Mouse (Mus musculus): ENCODE data around the gene Plpp6. TPM values are rescaled to one million over a fixed set of nuclear protein-coding genes. Genes with fewer than 3 reads are reported as not detected.

The Plpp6 gene
- total and polyA plus RNA-seq, 3 experiments: 5.3 to 6.6 (median 5.6) TPM

- Histone ChIP-seq H3K79me2 (replicated peaks; ENCODE audit: control insufficient read depth, extremely low read depth, insufficient read depth, poor library complexity, severe bottlenecking) (no peaks in the 10 kb centered on the region), H3K27ac (ENCODE audit: insufficient read depth, low read depth) (no peak overlapping the region), H3K9ac (ENCODE audit: insufficient read depth, low read depth) (no peak overlapping the region), H3K4me1 (ENCODE audit: control insufficient read depth in 1 of 2, insufficient read depth in 2 of 2) (peaks cover 5 to 33% of the 10 kb centered on the region in 2 experiments; a peak in 3 of 4 replicates), H3K9me3 (replicated peaks; ENCODE audit: low read length) (no peaks in the 10 kb centered on the region), H3K4me3 (replicated peaks in 1 of 3; ENCODE audit: low read depth in 2 of 3, low read length in 2 of 3, poor library complexity in 1 of 3) (no peak overlapping the region), H3K36me3 (replicated peaks in 1 of 2; ENCODE audit: control insufficient read depth in 1 of 2, insufficient read depth in 1 of 2, low read length in 1 of 2) (peaks cover 21 to 80% of the 10 kb centered on the region in 2 experiments), H3K27me3 (replicated peaks) (no peaks in the 10 kb centered on the region), H3K4me2 (ENCODE audit: insufficient read depth, low read depth, poor library complexity, severe bottlenecking) (0 out of 2 replicates have a peak overlapping the region, but pooled peaks have one; percentile 13)
- in situ Hi-C loops (cut with MboI; ENCODE audit: low pct_ligation_motif_present, low pct_unique_long_range_greater_than_20kb, low sequenced_read_pairs) (no loop called here), dilution Hi-C loops (cut with MboI; ENCODE audit: extremely low pct_ligation_motif_present, extremely low pct_unique_long_range_greater_than_20kb, low sequenced_read_pairs) (no loop called here)
- DNase-seq (ENCODE audit: extremely low read depth): peak; percentile 76
- TF ChIP-seq ZMIZ1 (IDR thresholded peaks at IDR 0.05; ENCODE audit: low read depth, low read length): no peak
- peak; percentile 27; the same call in 1 of the 2 replicates for TF ChIP-seq ETS1 (conservative IDR thresholded peaks at IDR 0.05; ENCODE audit: low read depth, low read length)
- peak; percentile 79 for TF ChIP-seq BHLHE40 (IDR thresholded peaks at IDR 0.05; ENCODE audit: low read depth, low read length)
- TF ChIP-seq MEF2A (IDR thresholded peaks at IDR 0.05; ENCODE audit: borderline replicate concordance, low read depth, low read length): no peak
- no peak for TF ChIP-seq SIN3A (IDR thresholded peaks at IDR 0.05; ENCODE audit: low read length)
Measured at GRCm38 (mm10) chr19:29015410-29016203, 51.9 kb downstream of the Plpp6 start.

GRCm38 (mm10) chr19:29016204-29016765 is 52.5 kb downstream of the Plpp6 start:
- Histone ChIP-seq H3K4me1 (ENCODE audit: control insufficient read depth in 1 of 2, insufficient read depth in 2 of 2) (peaks cover 5 to 40% of the 10 kb centered on the region in 2 experiments; a peak in 3 of 4 replicates), H3K9ac (ENCODE audit: insufficient read depth, low read depth) (no peak overlapping the region), H3K27ac (ENCODE audit: insufficient read depth, low read depth) (no peak overlapping the region), H3K9me3 (replicated peaks; ENCODE audit: low read length) (no peaks in the 10 kb centered on the region), H3K36me3 (replicated peaks in 1 of 2; ENCODE audit: control insufficient read depth in 1 of 2, insufficient read depth in 1 of 2, low read length in 1 of 2) (peaks cover 25 to 80% of the 10 kb centered on the region in 2 experiments), H3K79me2 (replicated peaks; ENCODE audit: control insufficient read depth, extremely low read depth, insufficient read depth, poor library complexity, severe bottlenecking) (no peaks in the 10 kb centered on the region), H3K27me3 (replicated peaks) (no peaks in the 10 kb centered on the region), H3K4me3 (replicated peaks in 1 of 3; ENCODE audit: low read depth in 2 of 3, low read length in 2 of 3, poor library complexity in 1 of 3) (no peak overlapping the region), H3K4me2 (ENCODE audit: insufficient read depth, low read depth, poor library complexity, severe bottlenecking) (no peak overlapping the region)
- in situ Hi-C loops (cut with MboI; ENCODE audit: low pct_ligation_motif_present, low pct_unique_long_range_greater_than_20kb, low sequenced_read_pairs) (no loop called here), dilution Hi-C loops (cut with MboI; ENCODE audit: extremely low pct_ligation_motif_present, extremely low pct_unique_long_range_greater_than_20kb, low sequenced_read_pairs) (no loop called here)
- TF ChIP-seq RCOR1 (conservative IDR thresholded peaks at IDR 0.05; ENCODE audit: low read depth, low read length) (no peak), GABPA (IDR thresholded peaks at IDR 0.05; ENCODE audit: insufficient replicate concordance, low read depth, low read length) (no peak), TCF12 (IDR thresholded peaks at IDR 0.05; ENCODE audit: low read depth, low read length) (no peak), ZKSCAN1 (IDR thresholded peaks at IDR 0.05; ENCODE audit: borderline replicate concordance, low read depth, low read length) (no peak), MYC (IDR thresholded peaks at IDR 0.05; ENCODE audit: low read depth, low read length) (no peak), IRF4 (IDR thresholded peaks at IDR 0.05; ENCODE audit: low read depth, low read length) (no peak), JUND (conservative IDR thresholded peaks at IDR 0.05; ENCODE audit: low read depth, low read length) (no peak), USF2 (conservative IDR thresholded peaks at IDR 0.05; ENCODE audit: low read depth, low read length) (no peak), JUN (IDR thresholded peaks at IDR 0.05; ENCODE audit: insufficient read depth, low read depth, low read length) (no peak), UBTF (IDR thresholded peaks at IDR 0.05; ENCODE audit: low read depth, low read length) (no peak), E2F4 (IDR thresholded peaks at IDR 0.05; ENCODE audit: insufficient replicate concordance, low read depth, low read length) (no peak), ZC3H11A (IDR thresholded peaks at IDR 0.05; ENCODE audit: low read depth, low read length) (no peak), ZMIZ1 (IDR thresholded peaks at IDR 0.05; ENCODE audit: low read depth, low read length) (no peak), TBP (conservative IDR thresholded peaks at IDR 0.05; ENCODE audit: low read depth, low read length) (no peak), HCFC1 (IDR thresholded peaks at IDR 0.05; ENCODE audit: low read depth, low read length) (no peak), KAT2A (IDR thresholded peaks at IDR 0.05; ENCODE audit: insufficient replicate concordance, low read length) (no peak), CHD2 (IDR thresholded peaks at IDR 0.05; ENCODE audit: low read length) (no peak), CTCF (conservative IDR thresholded peaks at IDR 0.05 in 1 of 2, IDR thresholded peaks at IDR 0.05 in 1 of 2; ENCODE audit: low read depth in 2 of 2, low read length in 2 of 2) (no peak)
- DNase-seq (ENCODE audit: extremely low read depth): no peak
